Comparison of ENCODE assay signal across 8 mouse cellular contexts in the genomic region with DNA sequence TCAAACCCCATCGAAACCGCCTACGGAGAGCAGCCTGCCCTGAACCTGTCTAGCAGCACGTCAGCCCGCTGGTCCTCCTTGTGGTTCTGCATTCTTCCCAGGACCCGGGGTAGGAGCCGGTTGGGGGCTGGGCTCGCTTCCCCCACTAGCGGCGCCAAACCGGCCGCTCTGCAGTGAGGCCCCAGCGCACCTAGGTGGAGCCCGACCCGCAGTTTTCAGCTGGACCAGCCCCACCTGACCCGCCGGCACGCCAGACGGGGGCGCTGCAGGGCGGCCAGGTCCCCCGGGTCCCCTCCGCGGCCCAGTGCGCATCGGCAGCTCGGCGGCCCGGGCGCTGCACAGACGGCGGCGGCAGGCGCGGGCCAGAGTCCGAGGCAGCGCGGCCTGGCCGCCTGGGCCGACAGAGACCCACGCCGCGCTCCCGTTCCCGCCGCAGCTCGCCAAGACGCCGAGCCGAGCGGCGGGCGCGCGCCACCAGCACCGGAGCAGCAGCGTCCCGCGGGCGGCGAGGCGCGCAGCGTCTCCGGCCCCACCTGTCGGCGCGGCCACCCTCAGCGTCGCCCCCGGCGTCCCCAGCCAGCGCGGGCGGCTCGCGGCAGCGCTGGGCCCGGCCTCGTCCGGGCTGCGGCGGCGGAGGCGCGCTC.
DNase-seq lines count a peak whose midpoint lies in the region; ATAC-seq and TF ChIP-seq lines count a peak whose summit lies in the region.

No protein-coding gene starts in this region.

- H3K4me3 ChIP-seq in forebrain, postnatal 0 days (ENCODE audit: low read depth, low read length) = peak overlapping the region; percentile 76
- peak overlapping the region; percentile 48 for H3K4me3 ChIP-seq in liver, embryonic 13.5 days (replicated peaks)
- peak overlapping the region; percentile 73 for H3K4me3 ChIP-seq in neural tube, embryonic 14.5 days (ENCODE audit: low read depth, low read length)

- peak; percentile 91 for ATAC-seq in forebrain, postnatal 0 days
- ATAC-seq in liver, embryonic 13.5 days (ENCODE audit: low read depth) = peak; percentile 73
- ATAC-seq in neural tube, embryonic 14.5 days (ENCODE audit: low read depth) = peak; percentile 93

- H3K36me3 ChIP-seq in forebrain, postnatal 0 days (ENCODE audit: insufficient read depth) = no peaks in the 10 kb centered on the region
- no peaks in the 10 kb centered on the region for H3K36me3 ChIP-seq in liver, embryonic 13.5 days
- no peaks in the 10 kb centered on the region for H3K36me3 ChIP-seq in neural tube, embryonic 14.5 days (ENCODE audit: control insufficient read depth, insufficient read depth, low read length)

- no peaks in the 10 kb centered on the region for H3K27me3 ChIP-seq in forebrain, postnatal 0 days (ENCODE audit: insufficient read depth, low read length)
- peaks cover 58% of the 10 kb centered on the region for H3K27me3 ChIP-seq in liver, embryonic 13.5 days
- no peaks in the 10 kb centered on the region for H3K27me3 ChIP-seq in neural tube, embryonic 14.5 days (ENCODE audit: control insufficient read depth, insufficient read depth, low read length)

- intact Hi-C loops in heart, postnatal 14 days (cut with DNase I) = loop anchor here (10.0 kb wide), 1 partner anchor 931 kb away; no protein-coding TSS in a partner anchor

- TF ChIP-seq CTCF in forebrain, postnatal 0 days (IDR thresholded peaks at IDR 0.05; ENCODE audit: low read depth) = peak; percentile 93

- peak overlapping the region; percentile 75 for H3K9ac ChIP-seq in forebrain, postnatal 0 days
- no peak overlapping the region for H3K9ac ChIP-seq in liver, embryonic 13.5 days
- peak overlapping the region; percentile 93 for H3K9ac ChIP-seq in neural tube, embryonic 14.5 days (replicated peaks; ENCODE audit: low read depth, low read length)

- H3K4me2 ChIP-seq in forebrain, postnatal 0 days (ENCODE audit: low read depth) = peak overlapping the region; percentile 78
- H3K4me2 ChIP-seq in liver, embryonic 13.5 days = peak overlapping the region; percentile 63
- H3K4me2 ChIP-seq in neural tube, embryonic 14.5 days (ENCODE audit: low read depth, low read length) = peak overlapping the region; percentile 94

- peak overlapping the region; percentile 89 for H3K27ac ChIP-seq in forebrain, postnatal 0 days (ENCODE audit: low read depth, low read length)
- H3K27ac ChIP-seq in liver, embryonic 13.5 days = no peak overlapping the region
- H3K27ac ChIP-seq in neural tube, embryonic 14.5 days (ENCODE audit: low read depth, low read length) = peak overlapping the region; percentile 85

- no peaks in the 10 kb centered on the region for H3K9me3 ChIP-seq in forebrain, postnatal 0 days (ENCODE audit: low read length)
- H3K9me3 ChIP-seq in liver, embryonic 13.5 days (replicated peaks) = no peaks in the 10 kb centered on the region
- H3K9me3 ChIP-seq in neural tube, embryonic 14.5 days (ENCODE audit: control insufficient read depth, low read length) = no peaks in the 10 kb centered on the region

- WGBS in forebrain, postnatal 0 days = 3% methylated on average over 80 of the region's 86 CpGs
- WGBS in liver, embryonic 13.5 days (ENCODE audit: insufficient replicate concordance) = under 1% methylated on average over 64 of the region's 86 CpGs
- WGBS in neural tube, embryonic 14.5 days = 0% methylated on average over 58 of the region's 86 CpGs

- peak; percentile 16 to 66 for DNase-seq in spleen, postnatal 4 days (ENCODE audit: low spot score in 2 of 2)
- no peak for DNase-seq in spleen, adult 18-20 months
- DNase-seq in forebrain, postnatal 0 days = peak; percentile 92
- DNase-seq in heart, postnatal 14 days = peak; percentile 84 to 87
- DNase-seq in kidney, postnatal 4 days = peak; percentile 91 to 94
- peak; percentile 4 for DNase-seq in liver, embryonic 13.5 days
- DNase-seq in thymus, postnatal 25 days = peak; percentile 14

- H3K4me1 ChIP-seq in forebrain, postnatal 0 days (ENCODE audit: insufficient read depth) = peaks cover 17% of the 10 kb centered on the region
- H3K4me1 ChIP-seq in liver, embryonic 13.5 days (replicated peaks) = no peaks in the 10 kb centered on the region; the same call in 1 of the 2 replicates
- peaks cover 22% of the 10 kb centered on the region for H3K4me1 ChIP-seq in neural tube, embryonic 14.5 days (ENCODE audit: control insufficient read depth, insufficient read depth, low read length)

Comparison
In these comparisons a context has a peak if more than half of its experiments do, and no peak if none do; other contexts are left out.
1. DNase-seq: peak in spleen, postnatal 4 days (2 of 2), forebrain, postnatal 0 days (single experiment), heart, postnatal 14 days (2 of 2), kidney, postnatal 4 days (2 of 2), liver, embryonic 13.5 days (single experiment) and thymus, postnatal 25 days (single experiment); none in spleen, adult 18-20 months (0 of 2).
2. Peak in every context shown above with its lines, with median percentiles within 50 percentile points of each other: ATAC-seq, H3K4me2 ChIP-seq and H3K4me3 ChIP-seq.